Mouse (Mus musculus): Measurements from ENCODE around the gene Gm21983.

GRCm38 (mm10) chr7:27168371-27168770 is 12.5 kb downstream of the Gm21983 start:
- TF ChIP-seq CTCF (IDR thresholded peaks at IDR 0.05; ENCODE audit: borderline replicate concordance, insufficient read depth, low read depth, low read length) (no peak), POLR2A (IDR thresholded peaks at IDR 0.05; ENCODE audit: borderline replicate concordance, insufficient read depth, low read length) (no peak)

Measured in cerebellum, adult 2 months (tissue).